Mouse (Mus musculus) heart, embryonic 13.5 days (tissue): ENCODE data around the gene Fes. TPM values are rescaled to one million over a fixed set of nuclear protein-coding genes. Genes with fewer than 3 reads are reported as not detected.

Source experiments
- ATAC-seq: fragments of 200-750 bp; cut with Nextera tagmentation; 2 replicates; pipeline ENCODE4 v1.8.0; 2017; ENCODE audit warnings: moderate TSS enrichment; ENCODE audit not compliant: insufficient number of reproducible peaks, low FRiP score, low TSS enrichment; ENCODE audit errors: extremely low read depth
- H3K27ac ChIP-seq: fragments of 300-500 bp; sonication (generic); replicated peaks from 2 replicates; pipeline ENCODE4 v1.5.1; 2015; ENCODE audit warnings: moderate library complexity, mild to moderate bottlenecking, inconsistent platforms
- H3K27me3 ChIP-seq: fragments of 300-500 bp; sonication (generic); replicated peaks from 2 replicates; pipeline ENCODE4 v1.6.1; 2015; ENCODE audit warnings: mild to moderate bottlenecking, inconsistent platforms
- H3K36me3 ChIP-seq: fragments of 300-500 bp; sonication (generic); 2 replicates; pipeline ENCODE4 v1.6.1; 2015; ENCODE audit warnings: mild to moderate bottlenecking, inconsistent platforms
- H3K4me1 ChIP-seq: fragments of 300-500 bp; sonication (generic); 2 replicates; pipeline ENCODE4 v1.6.1; 2015; ENCODE audit warnings: inconsistent platforms
- H3K4me2 ChIP-seq: fragments of 300-500 bp; sonication (generic); 2 replicates; pipeline ENCODE4 v1.6.1; 2015; ENCODE audit warnings: inconsistent platforms, mild to moderate bottlenecking, moderate library complexity
- H3K4me3 ChIP-seq: fragments of 300-500 bp; sonication (generic); 2 replicates; pipeline ENCODE4 v1.5.1; 2015; ENCODE audit warnings: moderate library complexity, mild to moderate bottlenecking, inconsistent platforms
- H3K9ac ChIP-seq: fragments of 300-500 bp; sonication (generic); 2 replicates; pipeline ENCODE4 v1.6.1; 2015; ENCODE audit warnings: inconsistent platforms, mild to moderate bottlenecking, moderate library complexity
- H3K9me3 ChIP-seq: fragments of 300-500 bp; sonication (generic); 2 replicates; pipeline ENCODE4 v1.6.1; 2016; ENCODE audit warnings: inconsistent platforms
- WGBS: fragments of 180-500 bp; shearing (Covaris S2); methylation state at CpG from one replicate; pipeline ENCODE4 v1.1.7; 2015; ENCODE audit warnings: mixed read lengths; 5-methylcytosine and 5-hydroxymethylcytosine counted together
- polyA plus RNA-seq: library from polyadenylated mRNA; unstranded; fragments of >200 nt; fragmentation: Nextera tagmentation; extraction: Ambion mirVana; gene quantifications from 2 replicates; pipeline ENCODE4 v1.2.1, GENCODE M21; 2015

Fes gene
- polyA plus RNA-seq, 1 experiment from 2014 or later, result 10.8 TPM

DNA sequence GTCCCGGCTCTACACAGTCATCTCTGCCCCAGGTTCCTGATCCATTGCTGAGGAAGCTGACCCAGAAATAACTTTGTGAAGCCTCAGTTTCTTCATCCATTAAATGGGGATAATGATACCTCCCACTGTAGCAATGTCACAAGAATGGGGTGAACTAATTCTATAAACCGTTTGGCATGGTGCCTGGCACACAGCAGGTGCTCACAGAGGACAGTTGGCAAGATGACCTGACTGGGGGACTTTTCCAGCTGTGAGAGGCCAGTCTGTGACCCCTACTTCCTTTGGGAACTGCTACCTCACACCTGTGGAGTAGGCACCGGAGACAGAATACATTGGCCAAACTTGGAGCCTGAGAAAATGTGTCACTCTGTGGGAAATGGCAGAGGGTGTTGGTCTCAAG, 30.3 kb upstream of the Fes start:
- Histone ChIP-seq H3K4me2 (no peak overlapping the region), H3K9me3 (no peaks in the 10 kb centered on the region), H3K9ac (no peak overlapping the region), H3K27ac (no peak overlapping the region), H3K4me1 (peaks cover 20% of the 10 kb centered on the region), H3K4me3 (no peak overlapping the region), H3K27me3 (no peaks in the 10 kb centered on the region), H3K36me3 (no peaks in the 10 kb centered on the region)
- 76% methylated on average over 3 of the region's 3 CpGs for WGBS
- ATAC-seq, result no peak

DNA sequence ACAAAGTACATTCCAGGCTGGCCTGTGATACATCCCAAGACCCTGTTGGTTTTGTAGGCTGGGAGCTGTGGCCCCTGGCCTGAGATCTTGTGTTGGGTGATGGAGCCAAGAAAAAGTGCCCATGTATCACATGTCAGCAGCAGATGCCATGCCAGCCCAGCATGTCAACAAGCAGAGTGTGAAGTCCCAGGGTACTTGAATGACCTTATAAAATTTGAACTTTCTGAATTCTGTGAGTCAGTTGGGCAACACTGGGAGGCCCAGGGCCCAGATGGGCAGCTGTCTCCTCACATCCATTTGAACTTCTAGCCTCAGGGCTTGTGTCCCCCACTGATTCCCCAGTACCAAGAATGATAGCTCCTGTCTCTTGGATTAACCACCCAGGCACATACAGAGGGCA, 29.9 kb upstream of the Fes start:
- Histone ChIP-seq H3K27ac (no peak overlapping the region), H3K9me3 (no peaks in the 10 kb centered on the region)

DNA sequence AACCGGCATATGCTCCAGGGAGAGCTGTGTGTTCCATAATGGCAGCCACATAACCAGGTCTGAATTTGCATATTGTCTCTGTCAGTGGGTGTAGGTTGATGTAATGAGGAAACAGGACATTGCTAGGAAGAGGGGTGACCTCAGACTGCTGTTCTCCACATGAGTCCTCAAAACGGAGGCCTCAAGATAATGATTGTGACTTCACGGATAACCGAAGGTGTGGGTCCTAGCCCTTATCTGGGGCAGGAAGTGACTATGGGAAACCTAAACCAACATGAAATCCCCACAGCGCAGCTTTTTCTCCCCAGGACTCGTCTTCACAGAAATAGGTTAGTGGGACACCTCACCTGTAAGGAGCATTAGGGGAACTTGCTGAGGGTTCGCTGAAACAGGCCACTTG, 29.2 kb upstream of the Fes start:
- Histone ChIP-seq H3K4me3 (no peak overlapping the region), H3K36me3 (no peaks in the 10 kb centered on the region), H3K4me2 (no peak overlapping the region), H3K9me3 (no peaks in the 10 kb centered on the region), H3K9ac (no peak overlapping the region), H3K27me3 (no peaks in the 10 kb centered on the region), H3K27ac (no peak overlapping the region), H3K4me1 (peaks cover 12% of the 10 kb centered on the region; the same call in 1 of the 2 replicates)
- WGBS, result 65% methylated on average over 7 of the region's 7 CpGs
- no peak for ATAC-seq

More for the DNA sequence above, 29.9 kb upstream of the Fes start:
- no peaks in the 10 kb centered on the region for H3K27me3 ChIP-seq
- no peak for ATAC-seq
- H3K9ac ChIP-seq, result no peak overlapping the region
- H3K4me1 ChIP-seq, result peaks cover 16% of the 10 kb centered on the region
- no peak overlapping the region for H3K4me3 ChIP-seq
- no peaks in the 10 kb centered on the region for H3K36me3 ChIP-seq
- H3K4me2 ChIP-seq, result no peak overlapping the region

DNA sequence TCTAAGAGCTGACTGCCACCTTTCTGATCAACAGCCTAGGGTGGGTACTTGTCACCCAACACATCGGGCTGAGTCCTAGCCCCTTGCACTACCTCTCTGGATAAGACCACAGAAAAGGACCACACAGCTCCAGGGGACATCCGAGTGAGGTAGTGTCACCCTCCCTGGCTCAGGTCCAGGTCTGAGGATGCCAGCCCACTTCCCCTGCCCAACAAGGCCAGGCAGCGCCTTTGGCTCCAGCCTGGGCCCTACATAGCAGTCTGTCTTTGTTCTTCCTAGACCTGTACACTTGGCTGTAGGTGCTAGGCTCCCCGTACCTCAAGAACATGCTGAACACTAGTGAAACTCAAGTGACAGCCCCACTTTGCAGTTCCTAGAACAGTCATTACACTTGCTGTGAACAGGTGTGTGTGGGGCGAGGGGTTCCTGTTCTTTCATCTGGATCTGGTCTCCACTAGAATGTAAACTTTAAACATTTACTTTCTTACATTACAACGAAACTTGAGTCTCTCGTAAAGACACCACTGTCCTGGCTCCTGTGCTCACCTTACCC, 26.6 kb upstream of the Fes start:
- no peak overlapping the region for H3K4me2 ChIP-seq
- H3K4me3 ChIP-seq, result no peak overlapping the region
- H3K36me3 ChIP-seq, result no peaks in the 10 kb centered on the region

DNA sequence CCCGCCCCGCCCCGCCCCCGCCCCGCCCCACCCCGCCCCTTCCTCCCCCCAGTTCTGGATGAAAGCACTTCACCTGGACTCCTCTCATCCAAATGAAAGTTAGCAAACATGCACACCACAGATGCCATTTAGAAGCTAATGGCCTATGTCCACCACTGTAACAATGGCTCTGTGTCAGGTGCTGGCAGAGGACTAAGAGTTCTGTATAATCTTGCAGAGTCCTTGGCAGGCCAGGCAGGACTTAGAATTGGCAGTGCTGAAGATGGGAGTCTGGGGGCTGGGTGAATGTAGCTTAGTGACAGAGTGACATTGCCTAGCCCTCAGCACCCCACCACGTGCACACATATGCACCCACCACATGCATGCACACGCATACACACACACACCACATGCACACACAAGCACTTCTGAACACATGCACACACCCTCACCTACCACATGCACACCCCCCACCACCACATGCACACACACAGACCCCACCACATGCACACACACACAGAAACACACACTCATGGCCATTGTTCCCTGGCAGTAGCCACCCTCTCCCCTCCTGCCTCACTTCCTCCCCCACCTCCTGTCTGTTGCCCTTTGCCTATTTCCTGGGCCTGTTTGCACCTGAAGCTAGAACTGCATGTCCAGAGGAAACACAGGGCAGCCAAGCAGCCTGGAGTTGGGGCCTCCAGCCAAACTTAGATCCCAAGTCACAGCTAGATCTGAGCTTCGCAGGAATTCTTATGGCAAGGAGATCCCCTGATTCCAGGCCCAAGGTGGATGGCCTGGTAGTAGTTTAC, 26.0 kb upstream of the Fes start:
- Histone ChIP-seq H3K4me1 (peaks cover 6% of the 10 kb centered on the region; the same call in 1 of the 2 replicates), H3K36me3 (no peaks in the 10 kb centered on the region), H3K4me2 (no peak overlapping the region), H3K9me3 (no peaks in the 10 kb centered on the region), H3K27me3 (no peaks in the 10 kb centered on the region), H3K27ac (no peak overlapping the region), H3K4me3 (no peak overlapping the region), H3K9ac (no peak overlapping the region)
- ATAC-seq, result no peak
- 52% methylated on average over 9 of the region's 9 CpGs for WGBS

More for the DNA sequence above, 26.6 kb upstream of the Fes start:
- no peaks in the 10 kb centered on the region for H3K27me3 ChIP-seq
- no peaks in the 10 kb centered on the region for H3K9me3 ChIP-seq
- 74% methylated on average over 7 of the region's 7 CpGs for WGBS
- ATAC-seq, result no peak
- no peak overlapping the region for H3K9ac ChIP-seq
- no peak overlapping the region for H3K27ac ChIP-seq
- peaks cover 8% of the 10 kb centered on the region; the same call in 1 of the 2 replicates for H3K4me1 ChIP-seq

DNA sequence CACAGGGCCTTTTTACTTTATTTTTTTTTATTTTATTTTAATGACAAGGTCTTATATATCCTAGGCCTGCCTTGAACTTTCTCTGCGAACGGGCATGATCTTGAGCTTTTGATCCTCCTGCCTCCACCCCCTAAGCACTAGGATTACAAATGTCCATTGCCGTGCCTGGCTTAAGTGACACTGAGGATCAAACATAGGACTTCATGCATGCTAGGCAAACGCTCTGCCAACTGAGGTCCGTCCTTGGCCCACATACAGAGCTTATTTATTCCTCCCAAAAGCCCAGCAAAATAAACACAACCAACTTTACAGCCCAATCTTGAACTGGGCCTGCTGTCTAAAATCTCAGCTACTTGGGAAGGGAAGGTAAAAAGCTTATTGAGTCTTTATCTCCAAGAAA, 25.0 kb upstream of the Fes start:
- WGBS, result 75% methylated on average over 5 of the region's 5 CpGs
- Histone ChIP-seq H3K4me3 (no peak overlapping the region), H3K9ac (no peak overlapping the region), H3K27ac (no peak overlapping the region), H3K27me3 (no peaks in the 10 kb centered on the region), H3K4me2 (no peak overlapping the region), H3K9me3 (no peaks in the 10 kb centered on the region), H3K4me1 (peaks cover 7% of the 10 kb centered on the region; the same call in 1 of the 2 replicates), H3K36me3 (no peaks in the 10 kb centered on the region)
- ATAC-seq, result no peak

DNA sequence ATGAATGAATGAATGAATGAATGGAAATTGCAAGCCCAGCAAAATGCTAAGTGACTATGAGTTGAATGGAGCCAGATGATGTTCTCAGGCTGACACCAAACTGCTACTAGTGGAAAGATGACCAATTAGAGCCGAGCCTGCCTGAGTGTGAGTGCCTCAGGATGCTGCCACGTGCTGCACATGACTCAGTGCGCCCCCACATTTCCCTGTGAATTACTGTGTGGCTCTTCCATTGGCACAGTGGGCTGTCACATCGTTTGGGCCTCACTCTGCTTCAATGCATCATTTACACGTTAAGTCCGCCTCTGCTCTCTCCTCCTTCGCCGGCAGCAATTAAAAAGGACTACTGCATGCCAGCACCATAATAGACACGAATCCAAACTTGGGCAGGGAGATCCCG, 24.5 kb upstream of the Fes start:
- H3K4me3 ChIP-seq, result no peak overlapping the region
- H3K4me1 ChIP-seq, result peaks cover 12% of the 10 kb centered on the region; the same call in 1 of the 2 replicates
- 72% methylated on average over 10 of the region's 10 CpGs for WGBS
- H3K27ac ChIP-seq, result no peak overlapping the region
- H3K36me3 ChIP-seq, result no peaks in the 10 kb centered on the region
- no peaks in the 10 kb centered on the region for H3K27me3 ChIP-seq
- no peaks in the 10 kb centered on the region for H3K9me3 ChIP-seq
- H3K9ac ChIP-seq, result no peak overlapping the region
- ATAC-seq, result no peak
- H3K4me2 ChIP-seq, result no peak overlapping the region

DNA sequence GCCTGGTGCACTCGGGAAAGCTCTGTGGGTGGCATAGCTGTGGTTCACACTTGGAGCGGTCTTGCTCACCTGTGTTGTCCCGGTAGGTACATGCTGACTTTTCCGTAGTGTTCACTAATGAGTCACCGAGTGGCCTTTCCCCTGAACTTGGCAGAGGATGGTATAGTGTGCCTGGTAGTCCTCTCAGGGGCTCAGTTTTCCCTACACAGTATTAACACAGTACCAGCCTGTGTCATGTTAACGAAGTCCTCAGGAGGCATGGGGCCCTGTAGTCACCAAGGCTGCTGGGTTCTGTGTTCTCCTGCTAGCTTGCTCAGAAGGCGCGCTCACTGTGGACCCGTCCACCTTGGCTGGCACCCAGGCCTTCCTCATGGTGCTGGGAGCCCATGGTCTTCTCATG, 22.6 kb upstream of the Fes start:
- H3K27me3 ChIP-seq, result no peaks in the 10 kb centered on the region
- H3K36me3 ChIP-seq, result no peaks in the 10 kb centered on the region
- no peak overlapping the region for H3K4me3 ChIP-seq
- H3K4me2 ChIP-seq, result no peak overlapping the region
- WGBS, result 76% methylated on average over 9 of the region's 9 CpGs
- no peak overlapping the region for H3K9ac ChIP-seq
- H3K4me1 ChIP-seq, result peaks cover 15% of the 10 kb centered on the region
- ATAC-seq, result no peak
- no peaks in the 10 kb centered on the region for H3K9me3 ChIP-seq
- no peak overlapping the region for H3K27ac ChIP-seq

DNA sequence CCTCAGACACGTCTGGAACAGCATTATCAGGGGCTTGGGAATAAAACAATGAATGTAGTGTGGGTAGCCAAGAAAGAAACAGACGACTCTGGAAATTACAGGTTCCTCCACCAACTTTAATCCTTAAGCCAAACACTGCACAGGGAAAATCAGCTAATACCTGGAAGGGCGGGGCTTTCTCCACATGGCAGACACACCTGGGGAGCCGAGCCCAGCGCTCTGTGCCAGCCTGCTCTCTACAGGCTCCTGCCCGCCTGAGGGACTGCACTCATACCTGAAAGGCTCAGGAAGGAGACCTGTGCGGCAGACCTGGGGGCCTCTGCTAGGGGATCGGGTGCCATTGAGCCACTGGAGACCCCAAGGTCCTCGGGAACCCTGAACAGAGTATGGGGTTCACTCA, 20.0 kb upstream of the Fes start:
- Histone ChIP-seq H3K27ac (no peak overlapping the region), H3K9me3 (no peaks in the 10 kb centered on the region), H3K4me3 (no peak overlapping the region), H3K27me3 (no peaks in the 10 kb centered on the region), H3K36me3 (no peaks in the 10 kb centered on the region), H3K4me1 (peaks cover 37% of the 10 kb centered on the region), H3K4me2 (no peak overlapping the region), H3K9ac (no peak overlapping the region)
- ATAC-seq, result no peak
- 63% methylated on average over 9 of the region's 9 CpGs for WGBS

DNA sequence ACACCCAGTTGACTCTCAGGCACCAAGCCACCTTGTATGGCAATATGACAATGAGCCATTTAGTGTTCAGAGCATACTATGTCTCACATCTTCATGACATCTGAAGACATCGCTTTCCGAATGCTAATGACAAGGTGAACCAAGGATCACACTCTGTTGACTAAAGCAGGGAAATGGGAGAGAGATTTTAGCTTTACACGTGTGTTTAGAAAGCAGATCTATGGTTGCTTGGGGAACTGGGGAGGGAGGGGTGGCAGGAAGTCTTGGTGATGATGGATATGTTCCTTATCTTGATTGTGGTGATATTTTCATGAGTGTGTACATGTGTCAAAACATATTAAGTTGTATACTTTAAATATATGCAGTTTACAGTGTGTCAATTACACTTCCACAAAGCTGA, 18.4 kb upstream of the Fes start:
- 70% methylated on average over 3 of the region's 3 CpGs for WGBS
- H3K4me1 ChIP-seq, result peaks cover 40% of the 10 kb centered on the region
- ATAC-seq, result no peak
- H3K27me3 ChIP-seq, result no peaks in the 10 kb centered on the region
- H3K36me3 ChIP-seq, result no peaks in the 10 kb centered on the region
- H3K4me2 ChIP-seq, result no peak overlapping the region
- no peak overlapping the region for H3K4me3 ChIP-seq
- no peaks in the 10 kb centered on the region for H3K9me3 ChIP-seq
- no peak overlapping the region for H3K9ac ChIP-seq
- no peak overlapping the region for H3K27ac ChIP-seq

DNA sequence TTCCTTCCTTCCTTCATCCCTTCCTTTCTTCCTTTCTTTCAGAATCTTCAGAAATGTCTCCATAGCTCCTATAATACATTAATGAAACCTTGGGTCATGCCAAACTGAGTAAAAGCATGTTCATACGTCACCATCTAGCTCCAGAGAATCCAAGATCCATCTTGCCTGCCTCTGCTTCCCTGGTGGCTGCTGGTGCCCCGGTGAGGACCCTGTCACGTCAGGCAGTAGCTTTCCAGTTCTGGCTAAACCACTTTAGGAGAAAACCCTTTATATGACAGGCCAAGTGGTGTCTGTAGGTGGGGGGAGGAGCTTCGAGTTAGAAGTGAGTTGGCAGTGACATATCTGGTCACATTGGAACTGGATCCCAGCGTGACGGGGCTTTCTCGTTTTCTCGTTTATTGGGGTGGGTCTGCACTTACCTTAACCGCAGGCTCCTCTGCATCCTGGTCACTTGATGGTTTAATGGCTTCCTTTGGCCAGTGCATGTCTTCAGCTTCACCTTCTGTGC, 17.5 kb upstream of the Fes start, which contains the start of gene Furin:
Furin (minus strand) TSS at position 249 of the 508 bp plus-strand sequence.
- Histone ChIP-seq H3K4me1 (peaks cover 49% of the 10 kb centered on the region), H3K4me2 (no peak within 1 kb of the TSS), H3K27me3 (no peaks in the 10 kb centered on the region), H3K4me3 (no peak within 1 kb of the TSS), H3K9ac (no peak within 1 kb of the TSS), H3K36me3 (no peaks in the 10 kb centered on the region), H3K27ac (peak within 1 kb of the TSS; percentile 96), H3K9me3 (no peaks in the 10 kb centered on the region)
- 62% methylated on average over 9 of the region's 9 CpGs for WGBS
- no peak for ATAC-seq
